Mouse (Mus musculus) liver, embryonic 12.5 days (tissue): ENCODE measurements around the gene Hist1h2ag. TPM values are rescaled to one million over a fixed set of nuclear protein-coding genes. Genes with fewer than 3 reads are reported as not detected.

Source experiments
- ATAC-seq: fragments of 200-750 bp; cut with Nextera tagmentation; 2 replicates; pipeline ENCODE4 v1.8.0; 2017; ENCODE audit warnings: moderate number of reproducible peaks, mild to moderate bottlenecking, moderate library complexity
- H3K27ac ChIP-seq: fragments of 300-500 bp; sonication (generic); 2 replicates; pipeline ENCODE4 v1.5.1; 2016; ENCODE audit warnings: mild to moderate bottlenecking
- H3K27me3 ChIP-seq: fragments of 300-500 bp; sonication (generic); replicated peaks from 2 replicates; pipeline ENCODE4 v1.6.1; 2016; ENCODE audit warnings: mild to moderate bottlenecking, moderate library complexity
- H3K36me3 ChIP-seq: fragments of 300-500 bp; sonication (generic); 2 replicates; pipeline ENCODE4 v1.6.1; 2016; ENCODE audit warnings: mild to moderate bottlenecking, moderate library complexity
- H3K4me1 ChIP-seq: fragments of 300-500 bp; sonication (generic); 2 replicates; pipeline ENCODE4 v1.6.1; 2016
- H3K4me2 ChIP-seq: fragments of 300-500 bp; sonication (generic); 2 replicates; pipeline ENCODE4 v1.6.1; 2016; ENCODE audit warnings: mild to moderate bottlenecking, moderate library complexity
- H3K4me3 ChIP-seq: fragments of 300-500 bp; sonication (generic); 2 replicates; pipeline ENCODE4 v1.5.1; 2016; ENCODE audit warnings: mild to moderate bottlenecking, moderate library complexity
- H3K9ac ChIP-seq: fragments of 300-500 bp; sonication (generic); 2 replicates; pipeline ENCODE4 v1.6.1; 2016; ENCODE audit warnings: mild to moderate bottlenecking, moderate library complexity
- H3K9me3 ChIP-seq: fragments of 300-500 bp; sonication (generic); replicated peaks from 2 replicates; pipeline ENCODE4 v1.6.1; 2016; ENCODE audit warnings: mild to moderate bottlenecking, moderate library complexity
- WGBS: fragments of 180-500 bp; shearing (Covaris S2); methylation state at CpG from one replicate; pipeline ENCODE4 v1.1.7; 2016; ENCODE audit not compliant: insufficient replicate concordance; 5-methylcytosine and 5-hydroxymethylcytosine counted together
- polyA plus RNA-seq: library from polyadenylated mRNA; unstranded; fragments of >200 nt; fragmentation: Nextera tagmentation; extraction: Ambion mirVana; gene quantifications from 2 replicates; pipeline ENCODE4 v1.2.1, GENCODE M21; 2016

Gene Hist1h2ag
- polyA plus RNA-seq, 1 experiment from 2014 or later, result 28.2 TPM

DNA sequence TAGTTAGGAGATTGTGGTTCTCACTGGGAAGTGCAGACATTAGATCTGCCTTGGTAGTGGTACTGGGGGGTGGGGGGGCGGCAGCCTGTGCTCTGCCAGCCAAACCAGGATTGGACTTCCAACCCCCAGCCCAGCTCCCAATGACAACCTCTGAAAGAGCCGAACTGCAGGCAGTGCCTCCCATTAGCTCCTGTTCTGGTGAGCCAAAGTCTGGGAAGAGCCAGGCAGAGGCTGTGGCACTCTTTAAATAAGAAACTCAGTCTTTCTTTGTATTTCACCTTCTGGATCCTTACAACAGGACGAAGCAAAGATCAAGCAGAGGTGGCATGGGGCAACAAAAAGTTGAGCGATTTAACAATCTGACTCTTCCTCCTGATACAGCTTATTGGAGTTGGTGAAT lies 43.6 kb downstream of the Hist1h2ag start:
- Histone ChIP-seq H3K4me1 (peaks cover 33% of the 10 kb centered on the region), H3K27ac (no peak overlapping the region), H3K9ac (no peak overlapping the region), H3K9me3 (no peaks in the 10 kb centered on the region), H3K36me3 (no peaks in the 10 kb centered on the region), H3K4me3 (no peak overlapping the region), H3K4me2 (no peak overlapping the region), H3K27me3 (peaks cover 94% of the 10 kb centered on the region)
- 40% methylated on average over 4 of the region's 4 CpGs for WGBS
- no peak for ATAC-seq

DNA sequence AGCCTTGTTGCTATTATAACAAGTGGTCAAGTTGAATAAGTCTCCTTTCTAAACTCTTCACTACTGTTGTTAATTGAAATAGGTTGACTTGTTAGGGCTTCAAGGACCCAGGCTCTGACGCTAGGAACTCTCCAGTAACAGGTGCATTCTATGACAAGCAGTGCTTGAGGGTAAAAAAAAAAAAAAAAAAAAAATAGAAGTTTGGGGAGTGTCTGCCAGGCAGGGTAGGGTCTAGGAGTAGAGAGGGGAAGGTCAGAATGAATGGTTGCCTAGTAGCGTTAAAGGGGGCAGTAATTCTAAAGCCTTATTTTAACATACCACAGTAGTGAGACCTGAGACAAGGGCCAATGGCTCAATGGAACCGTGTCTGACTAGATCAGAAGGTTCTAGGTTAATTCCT lies 44.3 kb downstream of the Hist1h2ag start:
- H3K9ac ChIP-seq, result no peak overlapping the region
- 27% methylated on average over 3 of the region's 3 CpGs for WGBS
- no peaks in the 10 kb centered on the region for H3K36me3 ChIP-seq
- H3K4me1 ChIP-seq, result peaks cover 33% of the 10 kb centered on the region
- H3K4me2 ChIP-seq, result no peak overlapping the region
- ATAC-seq, result no peak
- H3K4me3 ChIP-seq, result no peak overlapping the region
- peaks cover 87% of the 10 kb centered on the region for H3K27me3 ChIP-seq
- no peaks in the 10 kb centered on the region for H3K9me3 ChIP-seq
- no peak overlapping the region for H3K27ac ChIP-seq

DNA sequence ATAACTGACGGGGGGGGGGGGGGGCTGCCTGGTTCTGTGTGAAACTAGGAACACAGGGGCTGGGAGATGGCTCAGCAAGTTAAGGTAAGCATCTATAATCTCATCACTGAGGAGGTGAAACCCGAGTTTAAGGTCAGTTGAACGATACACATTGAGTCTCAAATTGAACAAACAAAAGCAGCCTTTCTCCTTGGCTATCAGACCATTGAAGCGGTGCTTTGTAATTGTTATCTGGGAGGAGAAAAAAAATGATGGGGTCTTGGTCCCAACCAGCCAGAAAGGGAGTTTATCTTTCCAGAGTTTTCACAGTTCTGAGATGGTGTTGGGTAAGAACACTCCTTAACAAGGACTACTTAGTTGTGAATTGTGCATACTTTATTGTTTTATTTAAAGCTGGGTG lies 44.9 kb downstream of the Hist1h2ag start:
- no peak for ATAC-seq
- Histone ChIP-seq H3K4me1 (peaks cover 33% of the 10 kb centered on the region), H3K4me2 (peak overlapping the region; percentile 76), H3K4me3 (peak overlapping the region; percentile 59; the same call in 1 of the 2 replicates), H3K36me3 (no peaks in the 10 kb centered on the region), H3K9me3 (no peaks in the 10 kb centered on the region), H3K27ac (no peak overlapping the region), H3K9ac (no peak overlapping the region), H3K27me3 (peaks cover 85% of the 10 kb centered on the region)
- 16% methylated on average over 4 of the region's 4 CpGs for WGBS

DNA sequence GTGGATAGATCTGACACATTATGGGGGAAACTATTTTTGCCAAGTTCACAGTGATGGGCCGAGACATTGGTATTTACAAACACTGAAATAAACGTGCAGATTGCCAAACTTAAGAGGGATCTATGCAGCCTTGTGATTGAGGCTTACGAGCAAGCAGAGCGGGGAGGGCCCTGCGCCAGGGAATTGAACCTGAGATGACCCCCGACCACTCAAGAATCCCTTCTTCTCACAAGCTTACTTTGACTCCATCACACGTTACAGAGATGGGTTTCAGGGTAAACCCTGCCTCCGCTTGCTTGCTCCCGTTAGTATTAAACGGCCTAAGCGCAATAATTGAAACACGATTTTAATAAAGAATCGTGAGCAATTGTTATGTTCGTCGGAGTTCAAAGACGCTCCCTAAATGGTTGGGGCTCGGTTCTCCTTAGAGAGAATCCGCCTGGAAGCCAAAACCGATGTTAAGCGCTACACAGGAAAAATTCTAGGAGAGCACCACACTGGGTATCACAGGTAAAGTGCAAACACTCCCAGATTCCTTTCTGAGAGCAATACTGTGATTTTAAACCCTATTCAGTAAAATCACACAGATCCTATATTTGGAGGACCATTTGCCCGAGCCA lies 45.4 kb downstream of the Hist1h2ag start:
- no peak overlapping the region for H3K9ac ChIP-seq

DNA sequence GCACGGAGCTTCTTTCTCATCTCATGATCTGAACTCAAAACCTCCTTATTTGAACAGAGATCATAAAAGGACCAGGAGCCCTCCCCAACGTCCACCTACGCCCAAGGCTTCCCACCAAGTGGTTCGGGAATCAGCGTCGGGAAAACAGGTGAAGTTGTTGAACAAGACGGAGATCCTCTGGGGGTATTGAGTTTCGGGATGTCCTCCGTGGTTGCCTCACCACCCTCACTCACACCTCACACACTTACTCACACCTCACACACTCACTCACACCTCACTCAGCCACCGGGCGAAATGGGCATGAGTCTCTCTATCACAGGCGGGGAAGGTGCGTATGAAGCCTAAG lies 45.9 kb downstream of the Hist1h2ag start:
- peak overlapping the region; percentile 59 for H3K4me3 ChIP-seq
- peak overlapping the region; percentile 76 for H3K4me2 ChIP-seq
- no peaks in the 10 kb centered on the region for H3K36me3 ChIP-seq
- H3K4me1 ChIP-seq, result peaks cover 33% of the 10 kb centered on the region
- H3K27ac ChIP-seq, result no peak overlapping the region
- WGBS, result 1% methylated on average over 13 of the region's 13 CpGs
- H3K9me3 ChIP-seq, result no peaks in the 10 kb centered on the region
- peaks cover 77% of the 10 kb centered on the region for H3K27me3 ChIP-seq
- no peak overlapping the region for H3K9ac ChIP-seq
- ATAC-seq, result no peak

More for the DNA sequence above, 45.4 kb downstream of the Hist1h2ag start:
- Histone ChIP-seq H3K36me3 (no peaks in the 10 kb centered on the region), H3K27ac (no peak overlapping the region), H3K4me1 (peaks cover 33% of the 10 kb centered on the region), H3K27me3 (peaks cover 82% of the 10 kb centered on the region), H3K4me2 (peak overlapping the region; percentile 76), H3K9me3 (no peaks in the 10 kb centered on the region), H3K4me3 (peak overlapping the region; percentile 59)
- WGBS, result 2% methylated on average over 21 of the region's 21 CpGs
- ATAC-seq, result no peak

DNA sequence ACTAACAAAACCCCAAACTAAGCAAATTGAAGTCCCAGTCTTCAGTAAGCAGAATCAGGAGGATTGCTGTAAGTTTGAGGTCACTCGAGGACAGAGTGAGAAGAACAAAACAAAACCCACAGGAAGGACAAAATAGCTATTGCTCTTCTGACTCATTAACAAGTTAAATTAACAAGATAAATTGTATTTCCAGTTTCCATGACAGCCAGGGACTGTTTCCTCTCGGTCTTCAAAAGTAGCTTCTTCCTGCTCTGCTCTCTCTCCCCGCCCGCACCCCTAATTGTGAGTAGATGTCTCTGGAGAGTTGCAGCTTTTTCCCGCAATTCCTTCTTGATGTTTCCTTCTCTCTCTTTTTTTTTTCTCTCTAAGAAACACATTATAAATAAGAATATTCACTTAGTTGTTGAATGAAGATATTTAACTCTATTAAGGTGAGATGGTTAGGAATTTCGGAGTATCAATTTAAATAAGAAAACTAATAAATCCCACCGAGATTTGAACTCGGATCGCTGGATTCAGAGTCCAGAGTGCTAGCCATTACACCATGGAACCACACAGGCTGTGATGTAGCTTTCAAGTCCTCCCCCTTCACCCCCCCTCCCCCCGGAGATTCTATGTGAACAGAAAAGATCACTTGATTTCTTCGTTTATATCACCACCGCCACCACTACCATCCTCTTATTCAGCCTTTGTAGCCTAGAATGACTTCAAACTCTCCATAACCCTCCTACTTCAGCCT lies 46.5 kb downstream of the Hist1h2ag start:
- peak overlapping the region; percentile 76 for H3K4me2 ChIP-seq
- peaks cover 33% of the 10 kb centered on the region for H3K4me1 ChIP-seq
- peak overlapping the region; percentile 59 for H3K4me3 ChIP-seq
- H3K36me3 ChIP-seq, result no peaks in the 10 kb centered on the region
- no peak overlapping the region for H3K27ac ChIP-seq
- ATAC-seq, result no peak; the same call in 1 of the 2 replicates
- WGBS, result 1% methylated on average over 12 of the region's 12 CpGs
- 0 out of 2 replicates have a peak, but pooled peaks cover 2% of the 10 kb centered on the region for H3K9me3 ChIP-seq
- no peak overlapping the region for H3K9ac ChIP-seq
- H3K27me3 ChIP-seq, result peaks cover 72% of the 10 kb centered on the region

DNA sequence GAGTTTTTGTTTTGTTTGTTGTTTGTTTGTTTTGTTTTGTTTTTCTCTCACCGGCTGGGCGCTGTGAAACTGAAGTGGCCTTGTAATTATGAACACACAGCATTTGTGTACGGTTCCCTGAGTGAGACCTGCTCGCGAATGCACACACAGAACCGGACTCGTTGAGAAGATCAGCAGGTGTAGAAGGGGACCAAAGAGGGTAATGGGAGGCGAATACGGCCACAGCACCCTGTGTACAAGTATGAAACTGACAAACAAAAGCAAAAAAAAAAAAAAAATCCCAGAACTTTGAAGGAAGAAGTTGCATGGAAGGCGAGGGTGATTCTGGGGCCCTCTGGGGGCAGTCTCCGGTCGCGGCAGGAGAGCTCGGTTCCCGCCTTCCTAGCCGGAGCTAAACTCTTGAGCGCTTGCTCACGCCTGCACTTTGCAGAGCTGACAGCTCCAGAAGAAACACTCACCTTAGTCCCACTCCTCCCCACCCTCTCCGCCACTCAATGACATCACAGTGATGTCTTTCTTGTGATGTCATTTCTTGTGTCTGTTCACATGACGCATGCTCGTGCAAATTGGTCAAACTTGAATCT lies 47.3 kb downstream of the Hist1h2ag start:
- peak; percentile 64; the same call in 1 of the 2 replicates for ATAC-seq
- H3K4me2 ChIP-seq, result peak overlapping the region; percentile 76
- under 1% methylated on average over 21 of the region's 21 CpGs for WGBS
- H3K27ac ChIP-seq, result no peak overlapping the region
- H3K27me3 ChIP-seq, result peaks cover 64% of the 10 kb centered on the region
- H3K9ac ChIP-seq, result peak overlapping the region; percentile 44; the same call in 1 of the 2 replicates
- peak overlapping the region; percentile 59 for H3K4me3 ChIP-seq
- no peaks in the 10 kb centered on the region for H3K36me3 ChIP-seq
- H3K9me3 ChIP-seq, result 0 out of 2 replicates have a peak, but pooled peaks cover 7% of the 10 kb centered on the region
- peaks cover 33% of the 10 kb centered on the region for H3K4me1 ChIP-seq

DNA sequence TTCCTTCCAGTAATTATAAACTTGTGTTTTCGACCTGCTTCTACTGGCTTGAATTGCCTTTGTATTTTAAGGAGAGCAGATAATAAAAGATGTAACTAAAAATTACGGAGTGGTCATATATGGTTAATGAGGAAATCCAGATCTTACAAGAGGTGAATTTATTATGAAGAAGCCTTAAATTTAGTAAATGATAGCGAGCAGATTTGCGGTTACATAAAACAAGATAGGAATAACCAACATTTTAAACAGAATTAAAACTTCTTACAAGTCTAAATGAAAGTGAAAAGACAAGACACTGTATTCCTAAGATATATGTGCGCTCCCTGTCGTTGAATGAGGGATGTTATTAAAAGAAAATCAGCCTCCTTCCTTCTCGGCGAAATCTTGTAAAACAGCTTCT lies 47.8 kb downstream of the Hist1h2ag start:
- Histone ChIP-seq H3K4me3 (peak overlapping the region; percentile 59), H3K4me1 (peaks cover 33% of the 10 kb centered on the region), H3K4me2 (peak overlapping the region; percentile 76), H3K9me3 (0 out of 2 replicates have a peak, but pooled peaks cover 7% of the 10 kb centered on the region), H3K27me3 (peaks cover 60% of the 10 kb centered on the region), H3K27ac (no peak overlapping the region), H3K9ac (peak overlapping the region; percentile 44; the same call in 1 of the 2 replicates), H3K36me3 (no peaks in the 10 kb centered on the region)
- 5% methylated on average over 8 of the region's 8 CpGs for WGBS
- ATAC-seq, result no peak

DNA sequence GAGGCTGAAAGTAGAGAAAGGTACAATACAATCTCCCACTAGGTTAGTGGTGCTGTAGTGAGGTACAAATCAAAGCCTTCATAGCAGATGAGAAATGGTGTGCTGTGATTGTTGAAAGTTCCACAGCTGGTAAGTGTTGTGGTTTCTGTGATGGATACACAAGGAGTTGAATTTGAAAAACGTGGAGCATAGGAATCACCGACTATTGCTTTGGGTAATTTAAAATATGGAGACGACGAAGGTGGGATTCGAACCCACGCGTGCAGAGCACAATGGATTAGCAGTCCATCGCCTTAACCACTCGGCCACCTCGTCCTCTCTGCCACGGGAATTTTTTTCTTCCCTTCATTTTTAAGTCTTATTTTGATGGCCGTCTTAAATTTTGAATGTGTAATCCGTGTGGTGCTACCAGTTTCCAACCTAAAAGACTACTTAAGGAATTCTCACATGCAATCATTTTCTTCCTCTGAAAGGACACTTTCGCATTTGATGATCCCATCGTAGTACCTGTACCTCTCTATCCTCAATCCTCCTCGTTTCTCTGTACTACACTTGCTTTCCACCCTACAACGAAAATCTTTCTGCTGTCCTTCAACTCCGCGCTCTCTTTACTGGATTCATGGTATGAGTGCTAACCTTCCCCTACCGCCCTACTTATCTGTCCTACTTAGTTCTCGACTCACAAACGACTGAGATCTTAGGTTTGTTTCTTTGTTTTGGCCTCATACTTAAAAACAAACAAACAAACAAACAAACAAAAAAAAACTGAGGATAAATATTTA lies 48.6 kb downstream of the Hist1h2ag start:
- WGBS, result under 1% methylated on average over 22 of the region's 22 CpGs
- Histone ChIP-seq H3K9ac (no peak overlapping the region), H3K27ac (no peak overlapping the region), H3K4me1 (peaks cover 33% of the 10 kb centered on the region), H3K27me3 (peaks cover 56% of the 10 kb centered on the region), H3K4me2 (peak overlapping the region; percentile 76), H3K36me3 (no peaks in the 10 kb centered on the region), H3K4me3 (peak overlapping the region; percentile 32), H3K9me3 (0 out of 2 replicates have a peak, but pooled peaks cover 7% of the 10 kb centered on the region)
- peak; percentile 72 for ATAC-seq

DNA sequence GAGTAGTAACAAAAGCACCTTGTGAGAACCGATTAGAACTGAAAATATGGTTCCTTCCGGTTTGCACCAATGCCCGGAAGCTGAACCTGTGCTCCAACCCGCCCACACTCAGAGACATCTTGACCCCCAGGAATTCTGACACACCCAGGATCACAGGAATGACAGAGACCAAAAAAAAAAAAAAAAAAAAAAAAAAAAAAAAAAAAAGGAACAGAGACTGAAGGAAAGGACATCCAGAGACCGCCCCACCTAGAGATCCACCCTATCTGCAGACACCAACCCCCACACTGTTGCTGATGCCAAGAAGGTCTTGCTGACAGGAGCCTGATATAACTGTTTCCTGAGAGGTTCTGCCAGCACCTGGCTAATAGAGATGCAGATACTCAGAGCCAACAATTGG lies 50.2 kb downstream of the Hist1h2ag start:
- H3K4me2 ChIP-seq, result no peak overlapping the region
- peaks cover 51% of the 10 kb centered on the region for H3K27me3 ChIP-seq
- no peak overlapping the region for H3K4me3 ChIP-seq
- no peak overlapping the region for H3K9ac ChIP-seq
- 66% methylated on average over 5 of the region's 5 CpGs for WGBS
- H3K36me3 ChIP-seq, result no peaks in the 10 kb centered on the region
- H3K4me1 ChIP-seq, result peaks cover 31% of the 10 kb centered on the region
- ATAC-seq, result no peak
- no peak overlapping the region for H3K27ac ChIP-seq
- H3K9me3 ChIP-seq, result 0 out of 2 replicates have a peak, but pooled peaks cover 7% of the 10 kb centered on the region
